Mouse (Mus musculus) MEL (cell line): Measurements from ENCODE around the gene Lce1m. TPM values are rescaled to one million over a fixed set of nuclear protein-coding genes. Genes with fewer than 3 reads are reported as not detected.

Source experiments
- DNase-seq: peaks from one replicate; pipeline ENCODE4 v3.0.0; 2011; ENCODE audit warnings: low read depth, low spot score
- H3K27ac ChIP-seq: 2 replicates; pipeline ENCODE4 v1.5.1; 2012; ENCODE audit warnings: low read depth, mild to moderate bottlenecking, control low read depth, low read length, moderate library complexity; ENCODE audit not compliant: control insufficient read depth
- H3K27me3 ChIP-seq, 2 experiments: fragments of 150-350 bp in 1 of 2; sonication (generic) in 1 of 2; 2 replicates each; pipeline ENCODE4 v1.6.1; 2012; ENCODE audit warnings: low read length in 2 of 2, mild to moderate bottlenecking in 2 of 2, improper control_type of control experiment in 1 of 2, moderate library complexity in 1 of 2; ENCODE audit not compliant: insufficient read depth in 2 of 2, control insufficient read depth in 1 of 2
- H3K36me3 ChIP-seq, 2 experiments: 2 replicates each; pipeline ENCODE4 v1.6.1; 2012 to 2014; ENCODE audit warnings: low read length in 2 of 2, improper control_type of control experiment in 1 of 2, inconsistent platforms in 1 of 2, mild to moderate bottlenecking in 1 of 2; ENCODE audit not compliant: insufficient read depth in 2 of 2, control insufficient read depth in 1 of 2
- H3K4me1 ChIP-seq, 2 experiments: fragments of 150-350 bp in 1 of 2; sonication (generic) in 1 of 2; 2 replicates each; pipeline ENCODE4 v1.6.1; 2012; ENCODE audit warnings: low read length in 2 of 2, improper control_type of control experiment in 1 of 2, mild to moderate bottlenecking in 1 of 2; ENCODE audit not compliant: insufficient read depth in 2 of 2, control insufficient read depth in 1 of 2
- H3K4me3 ChIP-seq, 2 experiments: fragments of 150-350 bp in 1 of 2; sonication (generic) in 1 of 2; 2 replicates each; pipeline ENCODE4 v1.5.1; 2012; ENCODE audit warnings: low read depth in 2 of 2, low read length in 2 of 2, mild to moderate bottlenecking in 2 of 2, moderate library complexity in 2 of 2, control low read depth in 1 of 2, improper control_type of control experiment in 1 of 2; ENCODE audit not compliant: control insufficient read depth in 1 of 2, insufficient read depth in 1 of 2
- H3K79me2 ChIP-seq: 2 replicates; pipeline ENCODE4 v1.6.1; 2012; ENCODE audit warnings: mild to moderate bottlenecking, low read length, moderate library complexity; ENCODE audit not compliant: control insufficient read depth, poor library complexity, insufficient read depth
- H3K9ac ChIP-seq: 2 replicates; pipeline ENCODE4 v1.6.1; 2012; ENCODE audit warnings: low read depth, mild to moderate bottlenecking, control low read depth, low read length, moderate library complexity; ENCODE audit not compliant: control insufficient read depth, poor library complexity, severe bottlenecking
- H3K9me3 ChIP-seq: fragments of 150-350 bp; sonication (generic); replicated peaks from 2 replicates; pipeline ENCODE4 v1.6.1; 2012; ENCODE audit warnings: mild to moderate bottlenecking, low read length, improper control_type of control experiment, moderate library complexity; ENCODE audit not compliant: insufficient read depth
- BHLHE40 ChIP-seq: IDR thresholded peaks from 2 replicates; pipeline ENCODE4 v1.6.1; 2012; ENCODE audit warnings: low read depth, mild to moderate bottlenecking, inconsistent platforms, low read length, improper control_type of control experiment, borderline replicate concordance
- CTCF ChIP-seq, 3 experiments: IDR thresholded peaks in 2 of 3; conservative IDR thresholded peaks in 1 of 3; 2 replicates each; pipeline ENCODE4 v1.5.1; 2011 to 2012; ENCODE audit warnings: low read length in 3 of 3, low read depth in 2 of 3, mild to moderate bottlenecking in 2 of 3, improper control_type of control experiment in 1 of 3, inconsistent platforms in 1 of 3, mixed read lengths in 1 of 3, moderate library complexity in 1 of 3; ENCODE audit not compliant: control insufficient read depth in 1 of 3, insufficient read depth in 1 of 3, poor library complexity in 1 of 3, severe bottlenecking in 1 of 3
- E2F4 ChIP-seq: IDR thresholded peaks from 2 replicates; pipeline ENCODE4 v1.6.1; 2011; ENCODE audit warnings: low read depth, low read length, improper control_type of control experiment, borderline replicate concordance
- ETS1 ChIP-seq: IDR thresholded peaks from 2 replicates; pipeline ENCODE4 v1.6.1; 2012; ENCODE audit warnings: low read depth, mild to moderate bottlenecking, inconsistent platforms, low read length, improper control_type of control experiment, moderate library complexity
- GATA1 ChIP-seq: IDR thresholded peaks from 2 replicates; pipeline ENCODE4 v1.6.1; 2011; ENCODE audit warnings: low read depth, low read length, improper control_type of control experiment
- JUND ChIP-seq: IDR thresholded peaks from 2 replicates; pipeline ENCODE4 v1.6.1; 2011; ENCODE audit warnings: low read depth, mild to moderate bottlenecking, improper control_type of control experiment, low read length
- KAT2A ChIP-seq: conservative IDR thresholded peaks from 2 replicates; pipeline ENCODE4 v1.6.1; 2012; ENCODE audit warnings: low read depth, low read length, improper control_type of control experiment, inconsistent platforms
- MXI1 ChIP-seq: IDR thresholded peaks from 2 replicates; pipeline ENCODE4 v1.6.1; 2011; ENCODE audit warnings: mild to moderate bottlenecking, low read depth, low read length, improper control_type of control experiment
- MYC ChIP-seq: IDR thresholded peaks from 2 replicates; pipeline ENCODE4 v1.6.1; 2011; ENCODE audit warnings: low read depth, mild to moderate bottlenecking, low read length, improper control_type of control experiment, moderate library complexity
- POLR2AphosphoS5 ChIP-seq: IDR thresholded peaks from 2 replicates; pipeline ENCODE4 v1.6.1; 2012; ENCODE audit warnings: low read depth, borderline replicate concordance, mild to moderate bottlenecking, inconsistent platforms, low read length, moderate library complexity, mixed read lengths
- RAD21 ChIP-seq: IDR thresholded peaks from 2 replicates; pipeline ENCODE4 v1.6.1; 2011; ENCODE audit warnings: mild to moderate bottlenecking, low read depth, low read length, improper control_type of control experiment
- SMC3 ChIP-seq: IDR thresholded peaks from 2 replicates; pipeline ENCODE4 v1.6.1; 2011; ENCODE audit warnings: low read depth, low read length, improper control_type of control experiment
- TAL1 ChIP-seq: IDR thresholded peaks from 2 replicates; pipeline ENCODE4 v1.6.1; 2012; ENCODE audit warnings: mild to moderate bottlenecking, inconsistent platforms, low read length, moderate library complexity, mixed read lengths
- TBP ChIP-seq: IDR thresholded peaks from 2 replicates; pipeline ENCODE4 v1.8.0; 2011; ENCODE audit warnings: low read depth, low read length, improper control_type of control experiment
- TCF12 ChIP-seq: IDR thresholded peaks from 2 replicates; pipeline ENCODE4 v1.6.1; 2014; ENCODE audit warnings: low read depth, mild to moderate bottlenecking, inconsistent platforms, low read length, improper control_type of control experiment, moderate library complexity
- USF1 ChIP-seq: IDR thresholded peaks from 2 replicates; pipeline ENCODE4 v1.6.1; 2014; ENCODE audit warnings: low read depth, mild to moderate bottlenecking, inconsistent platforms, low read length, improper control_type of control experiment, moderate library complexity
- USF2 ChIP-seq, 2 experiments: IDR thresholded peaks; 2 replicates each; pipeline ENCODE4 v1.6.1; 2011 to 2012; ENCODE audit warnings: improper control_type of control experiment in 2 of 2, low read length in 2 of 2, borderline replicate concordance in 1 of 2, inconsistent platforms in 1 of 2, low read depth in 1 of 2, mild to moderate bottlenecking in 1 of 2; ENCODE audit not compliant: insufficient read depth in 1 of 2
- ZC3H11A ChIP-seq: IDR thresholded peaks from 2 replicates; pipeline ENCODE4 v1.6.1; 2012; ENCODE audit warnings: low read depth, mild to moderate bottlenecking, inconsistent platforms, low read length, improper control_type of control experiment
- ZKSCAN1 ChIP-seq: IDR thresholded peaks from 2 replicates; pipeline ENCODE4 v1.6.1; 2012; ENCODE audit warnings: low read depth, mild to moderate bottlenecking, inconsistent platforms, low read length, improper control_type of control experiment, moderate library complexity
- polyA plus RNA-seq, 2 experiments: library from polyadenylated mRNA; stranded (reverse) in 1 of 2; unstranded in 1 of 2; fragments of >175 nt in 1 of 2; fragments of >200 nt in 1 of 2; gene quantifications; 2 replicates each; pipeline versions ENCODE4 v1.2.1 to v1.2.4; 2012; ENCODE audit warnings: low replicate concordance in 2 of 2, low read depth in 1 of 2; ENCODE audit not compliant: insufficient read length in 2 of 2, insufficient read depth in 1 of 2, missing spikeins in 1 of 2
- total RNA-seq: library from RNA; depleted of rRNA; stranded (reverse); fragments of 300-350 nt; gene quantifications from 2 replicates; pipeline ENCODE4 v1.2.3, GENCODE M21; 2012

The Lce1m gene
- total and polyA plus RNA-seq, 3 experiments: not detected

DNA sequence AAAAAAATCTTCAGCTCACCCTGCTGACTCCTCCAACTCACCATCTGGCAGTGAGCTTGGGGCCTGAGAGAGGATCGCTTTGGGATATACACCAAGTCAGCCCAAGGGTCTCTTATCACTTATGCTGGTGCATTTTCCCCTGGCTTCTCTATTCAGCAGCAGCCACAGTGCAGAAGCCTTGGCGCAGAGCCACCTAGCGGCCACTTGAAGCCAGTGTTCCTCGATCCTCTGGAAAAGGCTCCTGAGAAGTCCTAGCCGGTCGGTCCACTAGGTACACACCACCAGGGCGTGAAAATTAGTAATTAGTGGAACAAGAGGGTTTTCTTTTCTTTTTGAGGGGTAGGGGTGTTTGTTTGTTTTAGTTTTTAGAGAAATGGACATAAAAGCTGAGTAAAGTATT, 20.2 kb downstream of the Lce1m start:
- TF ChIP-seq TCF12 (no peak), RAD21 (peak; percentile 36), SMC3 (peak; percentile 63), CTCF (IDR thresholded peaks at IDR 0.05 in 2 of 3, conservative IDR thresholded peaks at IDR 0.05 in 1 of 3; ENCODE audit: control insufficient read depth in 1 of 3, insufficient read depth in 1 of 3, low read depth in 2 of 3, low read length in 3 of 3, poor library complexity in 1 of 3, severe bottlenecking in 1 of 3) (peak; percentile 49 to 90 (median 68)), BHLHE40 (no peak), ZC3H11A (0 out of 2 replicates have a peak, but pooled peaks have one; percentile 6), ETS1 (no peak)
- TF ChIP-seq, all 39 proteins: peak for 4
- Histone ChIP-seq H3K27me3 (no peaks in the 10 kb centered on the region), H3K79me2 (no peaks in the 10 kb centered on the region), H3K4me1 (no peaks in the 10 kb centered on the region), H3K4me3 (no peak overlapping the region), H3K36me3 (no peaks in the 10 kb centered on the region), H3K9ac (no peak overlapping the region), H3K9me3 (no peaks in the 10 kb centered on the region), H3K27ac (no peak overlapping the region)
- DNase-seq: peak; percentile 54

- Histone ChIP-seq H3K9ac (no peak within 1 kb of the TSS), H3K27ac (no peak within 1 kb of the TSS), H3K27me3 (no peaks in the 10 kb centered on the region), H3K79me2 (no peaks in the 10 kb centered on the region), H3K9me3 (no peaks in the 10 kb centered on the region), H3K4me1 (no peaks in the 10 kb centered on the region), H3K36me3 (no peaks in the 10 kb centered on the region), H3K4me3 (no peak within 1 kb of the TSS)
- TF ChIP-seq USF2 (IDR thresholded peaks at IDR 0.05; ENCODE audit: borderline replicate concordance in 1 of 2, insufficient read depth in 1 of 2, low read depth in 1 of 2, low read length in 2 of 2) (no peak), TAL1 (no peak), KAT2A (no peak), POLR2AphosphoS5 (no peak), ZKSCAN1 (no peak), CTCF (IDR thresholded peaks at IDR 0.05 in 2 of 3, conservative IDR thresholded peaks at IDR 0.05 in 1 of 3; ENCODE audit: control insufficient read depth in 1 of 3, insufficient read depth in 1 of 3, low read depth in 2 of 3, low read length in 3 of 3, poor library complexity in 1 of 3, severe bottlenecking in 1 of 3) (no peak), BHLHE40 (no peak), E2F4 (no peak), MYC (no peak)
- no peak for DNase-seq
Observed at GRCm38 (mm10) chr3:92991926-92992325, 26.9 kb downstream of the Lce1m start, which contains the start of gene Lce3f. Lce3f (plus strand) TSS chr3:92992226.

DNA sequence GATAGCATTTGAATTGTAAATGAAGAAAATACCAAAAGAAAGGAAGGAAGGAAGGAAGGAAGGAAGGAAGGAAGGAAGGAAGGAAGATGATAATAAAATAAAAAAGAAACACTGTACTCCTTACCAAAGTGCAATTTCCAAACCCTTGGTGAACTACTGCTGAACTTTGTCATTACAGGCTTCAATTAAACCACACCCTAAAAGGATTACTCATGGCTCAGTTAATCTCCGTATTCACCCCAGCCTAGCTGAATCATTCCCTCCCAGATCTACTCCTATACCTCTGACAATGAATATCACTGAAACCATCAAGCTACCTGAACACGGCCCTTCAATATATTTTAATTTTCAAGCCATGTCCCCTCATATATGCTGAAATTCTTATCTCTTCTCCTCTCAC, 40.4 kb downstream of the Lce1m start:
- no peak for DNase-seq

More for the DNA sequence above, 40.4 kb downstream of the Lce1m start:
- no peaks in the 10 kb centered on the region for H3K9me3 ChIP-seq
- no peaks in the 10 kb centered on the region for H3K4me1 ChIP-seq
- H3K27ac ChIP-seq: no peak overlapping the region
- TF ChIP-seq TCF12 (no peak), ZKSCAN1 (no peak), GATA1 (no peak), MYC (no peak), JUND (no peak), POLR2AphosphoS5 (no peak), MXI1 (no peak), TBP (no peak), USF1 (no peak)
- H3K36me3 ChIP-seq: no peaks in the 10 kb centered on the region
- H3K4me3 ChIP-seq: no peak overlapping the region
- H3K9ac ChIP-seq: no peak overlapping the region
- H3K79me2 ChIP-seq: no peaks in the 10 kb centered on the region
- H3K27me3 ChIP-seq: no peaks in the 10 kb centered on the region
